Mouse (Mus musculus): ENCODE data around the gene Adora1. TPM values are rescaled to one million over a fixed set of nuclear protein-coding genes. Genes with fewer than 3 reads are reported as not detected.

Gene Adora1
- polyA plus RNA-seq, 1 experiment: 9.1 TPM

DNA sequence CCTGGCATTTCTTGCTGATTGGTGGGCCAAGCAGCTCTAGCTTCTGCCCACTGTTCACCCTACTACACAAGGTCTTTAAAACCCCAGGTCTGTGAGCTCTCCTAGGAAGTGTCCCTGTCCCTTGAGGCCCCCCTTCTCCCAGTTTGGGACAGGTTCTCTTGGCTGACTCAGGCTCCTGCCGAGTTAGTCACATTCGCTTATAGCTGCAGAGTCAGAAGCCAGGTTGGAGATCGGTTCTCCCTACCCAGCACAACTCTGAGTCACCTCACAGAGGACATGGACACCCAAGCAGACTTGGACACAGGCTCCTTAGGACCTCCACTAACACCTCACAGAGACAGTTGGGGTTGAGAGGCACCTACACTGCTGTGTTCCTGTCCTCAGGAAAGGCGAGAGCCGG, 44.0 kb downstream of the Adora1 start:
- H3K4me3 ChIP-seq (replicated peaks; ENCODE audit: extremely low read depth, low read depth, low read length): no peak overlapping the region
- WGBS: 85% methylated on average over 5 of the region's 5 CpGs
- no peak for DNase-seq
- TF ChIP-seq POLR2A (IDR thresholded peaks at IDR 0.05; ENCODE audit: borderline replicate concordance, extremely low read depth, low read depth, low read length): no peak
- no peak for TF ChIP-seq CTCF (IDR thresholded peaks at IDR 0.05; ENCODE audit: insufficient read depth, low read length)
- H3K4me1 ChIP-seq (ENCODE audit: control insufficient read depth, insufficient read depth, low read length): peaks cover 7% of the 10 kb centered on the region; the same call in 1 of the 2 replicates

DNA sequence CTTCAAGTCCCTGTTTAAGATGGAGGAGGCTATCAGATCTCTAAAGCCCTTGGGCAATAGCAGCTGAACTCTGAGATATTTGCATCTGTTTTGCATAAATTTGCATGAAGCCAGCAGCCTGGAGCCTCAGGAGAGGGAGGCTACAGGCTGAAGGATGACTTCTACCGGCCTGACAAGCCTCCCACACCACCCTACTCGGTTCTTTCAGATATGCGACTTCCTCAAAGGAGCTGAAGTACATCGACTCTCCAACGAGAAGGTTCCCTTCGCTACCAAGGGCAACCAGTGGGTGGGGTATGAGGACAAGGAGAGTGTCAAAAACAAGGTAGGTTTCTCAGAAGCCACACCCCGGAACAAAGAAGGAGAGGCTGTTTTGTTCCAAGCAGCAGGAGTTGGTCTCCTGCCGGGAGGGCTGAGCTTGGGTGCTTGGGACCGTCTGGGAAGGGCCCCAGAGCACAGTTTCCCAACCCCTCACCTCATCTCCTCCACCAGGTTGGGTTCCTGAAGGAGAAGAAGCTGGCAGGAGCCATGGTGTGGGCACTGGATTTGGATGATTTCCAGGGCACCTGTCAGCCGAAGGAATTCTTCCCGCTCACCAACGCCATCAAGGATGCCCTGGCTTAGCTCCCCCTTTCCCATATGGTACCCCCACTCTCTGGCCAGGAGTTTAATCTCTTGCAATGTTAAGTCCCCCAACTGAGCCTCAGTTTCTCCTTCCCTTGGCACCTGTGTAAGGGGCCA, 46.1 kb downstream of the Adora1 start:
- DNase-seq: no peak
- Histone ChIP-seq H3K4me1 (ENCODE audit: control insufficient read depth, insufficient read depth, low read length) (no peaks in the 10 kb centered on the region), H3K4me3 (replicated peaks; ENCODE audit: extremely low read depth, low read depth, low read length) (no peak overlapping the region)
- 20% methylated on average over 12 of the region's 12 CpGs for WGBS
- TF ChIP-seq POLR2A (IDR thresholded peaks at IDR 0.05; ENCODE audit: borderline replicate concordance, extremely low read depth, low read depth, low read length): peak; percentile 10; the same call in 1 of the 2 replicates
- TF ChIP-seq CTCF (IDR thresholded peaks at IDR 0.05; ENCODE audit: insufficient read depth, low read length): no peak

DNA sequence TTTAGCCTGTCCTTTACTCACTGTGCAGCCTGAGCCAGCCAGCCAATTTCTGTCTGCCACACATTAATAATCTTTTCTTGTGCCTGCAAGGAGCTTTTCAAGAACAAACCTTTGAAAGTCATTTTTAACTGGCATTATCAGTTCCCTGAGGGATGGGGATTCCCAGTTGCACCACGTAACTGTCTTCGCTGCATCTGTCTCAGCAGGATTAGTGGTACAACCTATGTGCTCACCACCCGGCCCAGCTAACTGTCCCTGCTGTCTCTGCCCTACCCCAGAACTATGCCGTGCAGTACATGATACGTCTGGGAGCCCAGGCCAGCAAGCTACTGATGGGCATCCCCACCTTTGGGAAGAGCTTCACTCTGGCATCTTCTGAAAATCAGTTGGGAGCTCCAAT, 47.0 kb downstream of the Adora1 start:
- no peak overlapping the region for H3K4me3 ChIP-seq (replicated peaks; ENCODE audit: extremely low read depth, low read depth, low read length)
- no peak for TF ChIP-seq CTCF (IDR thresholded peaks at IDR 0.05; ENCODE audit: insufficient read depth, low read length)
- no peak for TF ChIP-seq POLR2A (IDR thresholded peaks at IDR 0.05; ENCODE audit: borderline replicate concordance, extremely low read depth, low read depth, low read length)
- H3K4me1 ChIP-seq (ENCODE audit: control insufficient read depth, insufficient read depth, low read length): no peaks in the 10 kb centered on the region
- WGBS: 83% methylated on average over 5 of the region's 5 CpGs
- no peak for DNase-seq

DNA sequence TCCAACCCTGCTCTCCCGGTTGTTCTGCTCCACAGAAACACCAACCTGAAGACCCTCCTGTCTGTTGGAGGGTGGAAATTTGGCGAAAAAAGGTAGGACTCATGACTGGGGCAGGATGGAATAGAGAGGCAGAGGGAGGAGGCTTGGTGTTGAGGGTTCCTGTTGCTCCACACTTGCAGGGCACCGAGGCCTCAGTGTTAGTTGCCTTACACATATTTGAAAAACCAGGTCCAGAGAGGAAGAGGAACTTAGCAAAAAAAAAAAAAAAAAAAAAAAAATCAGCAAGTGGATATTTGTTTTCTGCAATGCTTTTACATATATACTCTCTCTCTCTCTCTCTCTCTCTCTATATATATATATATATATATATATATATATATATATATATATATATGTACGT, 51.1 kb downstream of the Adora1 start:
- TF ChIP-seq POLR2A (IDR thresholded peaks at IDR 0.05; ENCODE audit: borderline replicate concordance, extremely low read depth, low read depth, low read length) (no peak), CTCF (IDR thresholded peaks at IDR 0.05; ENCODE audit: insufficient read depth, low read length) (no peak)
- Histone ChIP-seq H3K4me3 (replicated peaks; ENCODE audit: extremely low read depth, low read depth, low read length) (peak overlapping the region; percentile 49), H3K4me1 (ENCODE audit: control insufficient read depth, insufficient read depth, low read length) (no peaks in the 10 kb centered on the region)
- no peak for DNase-seq
- 58% methylated on average over 4 of the region's 4 CpGs for WGBS

DNA sequence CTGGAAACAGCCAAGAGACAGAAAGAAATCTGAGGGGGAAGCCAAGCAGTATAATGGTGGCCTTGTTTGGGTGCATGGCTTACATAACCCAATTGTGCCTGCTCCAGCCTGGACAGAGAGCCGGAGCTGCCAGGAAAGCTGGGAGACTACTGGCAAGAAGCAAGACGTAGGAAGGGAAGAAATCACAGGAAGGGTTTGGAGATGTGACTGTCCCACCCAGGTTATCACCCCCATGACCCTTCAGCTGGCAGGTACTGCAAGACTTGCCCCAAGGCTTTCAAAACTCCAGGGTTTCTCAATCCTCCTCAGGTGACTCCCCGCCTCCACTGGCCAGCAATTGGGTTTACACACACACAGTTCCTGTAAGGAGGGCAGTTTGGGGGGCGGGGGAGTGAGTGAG, 53.2 kb downstream of the Adora1 start, which contains the start of gene Chil1:
TSS of gene Chil1 (plus strand) at position 152 of the 400 bp plus-strand sequence.
- WGBS: 52% methylated on average over 4 of the region's 4 CpGs
- peak; percentile 57 for DNase-seq
- TF ChIP-seq POLR2A (IDR thresholded peaks at IDR 0.05; ENCODE audit: borderline replicate concordance, extremely low read depth, low read depth, low read length) (no peak), CTCF (IDR thresholded peaks at IDR 0.05; ENCODE audit: insufficient read depth, low read length) (no peak)
- no peaks in the 10 kb centered on the region for H3K4me1 ChIP-seq (ENCODE audit: control insufficient read depth, insufficient read depth, low read length)
- peak within 1 kb of the TSS; percentile 49 for H3K4me3 ChIP-seq (replicated peaks; ENCODE audit: extremely low read depth, low read depth, low read length)

DNA sequence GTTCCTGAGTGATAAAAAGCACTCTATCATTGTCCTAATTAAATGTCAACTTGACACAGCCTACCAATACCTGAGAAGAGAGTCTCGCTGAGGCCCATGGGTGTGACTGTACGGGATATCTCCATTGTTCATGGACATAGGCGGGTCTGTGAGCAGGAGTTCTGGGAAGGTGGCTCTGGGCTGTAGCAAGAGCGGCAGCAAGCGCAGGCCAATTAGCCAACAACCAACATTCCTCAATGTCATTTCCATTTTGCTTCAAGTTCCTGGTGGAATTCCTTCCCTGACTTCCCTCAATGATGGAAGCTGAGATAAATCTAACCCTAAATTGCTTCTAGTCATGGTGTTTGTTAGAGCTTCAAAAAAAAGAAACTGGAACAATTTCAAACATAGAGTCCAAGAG, 57.3 kb downstream of the Adora1 start:
- Histone ChIP-seq H3K4me3 (replicated peaks; ENCODE audit: extremely low read depth, low read depth, low read length) (no peak overlapping the region), H3K4me1 (ENCODE audit: control insufficient read depth, insufficient read depth, low read length) (no peaks in the 10 kb centered on the region)
- no peak for DNase-seq
- TF ChIP-seq POLR2A (IDR thresholded peaks at IDR 0.05; ENCODE audit: borderline replicate concordance, extremely low read depth, low read depth, low read length): no peak
- 86% methylated on average over 5 of the region's 5 CpGs for WGBS

DNA sequence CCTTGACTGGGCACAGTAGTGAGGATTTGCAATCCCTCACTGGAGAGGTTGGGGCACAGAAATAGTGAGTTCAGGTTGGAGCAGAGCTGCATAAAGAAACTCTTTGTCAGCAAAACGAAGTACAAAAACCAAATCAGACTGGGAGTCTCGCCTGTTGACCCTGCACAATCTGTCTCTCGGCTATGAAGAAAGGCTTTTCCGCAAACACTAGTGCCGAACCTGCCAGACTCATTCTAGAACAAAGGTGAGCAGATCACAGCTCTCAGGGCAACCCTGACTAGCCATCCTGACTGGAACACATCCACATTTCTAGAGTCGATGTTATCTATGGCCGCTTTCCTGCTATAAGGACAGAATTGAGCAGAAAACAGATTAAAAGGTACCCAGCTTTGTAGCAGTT, 62.1 kb downstream of the Adora1 start:
- Histone ChIP-seq H3K4me3 (replicated peaks; ENCODE audit: extremely low read depth, low read depth, low read length) (no peak overlapping the region), H3K4me1 (ENCODE audit: control insufficient read depth, insufficient read depth, low read length) (no peaks in the 10 kb centered on the region)
- TF ChIP-seq CTCF (IDR thresholded peaks at IDR 0.05; ENCODE audit: insufficient read depth, low read length) (no peak), POLR2A (IDR thresholded peaks at IDR 0.05; ENCODE audit: borderline replicate concordance, extremely low read depth, low read depth, low read length) (no peak)
- no peak for DNase-seq
- 55% methylated on average over 7 of the region's 7 CpGs for WGBS

DNA sequence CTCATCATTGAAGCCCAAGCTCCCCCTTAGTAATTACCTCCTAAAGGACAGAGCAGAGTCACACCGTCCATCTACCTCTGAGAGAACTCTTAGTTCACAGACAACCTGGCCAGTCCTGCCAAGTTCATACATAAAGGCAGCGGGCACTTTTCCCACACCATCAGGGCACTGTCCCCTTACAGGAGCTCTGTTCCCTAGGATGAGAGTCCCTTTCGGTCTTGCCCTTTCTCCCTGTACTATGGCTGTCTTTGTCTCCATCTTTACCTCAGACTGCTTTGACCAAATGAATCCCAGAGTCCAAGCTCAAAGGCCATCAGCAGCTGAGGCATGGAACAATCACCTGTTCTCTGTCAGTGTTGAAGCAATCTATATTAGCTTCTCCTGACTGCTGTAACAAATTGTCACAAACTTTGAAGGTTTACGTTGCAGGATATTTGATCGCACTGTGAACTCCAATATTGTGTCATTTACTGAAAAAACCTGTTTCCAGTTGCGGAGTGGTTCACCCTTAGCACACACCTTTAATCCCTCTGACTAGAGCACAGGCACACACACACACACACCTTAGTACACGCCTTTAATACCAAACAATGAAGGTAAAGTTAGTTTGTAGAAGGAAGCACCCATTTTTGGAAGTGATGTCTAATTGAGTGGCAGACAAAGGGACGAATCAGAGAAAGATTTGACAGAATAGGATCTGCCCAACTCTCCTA, 66.1 kb downstream of the Adora1 start:
- TF ChIP-seq CTCF (IDR thresholded peaks at IDR 0.05; ENCODE audit: insufficient read depth, low read length): no peak
- no peak for TF ChIP-seq POLR2A (IDR thresholded peaks at IDR 0.05; ENCODE audit: borderline replicate concordance, extremely low read depth, low read depth, low read length)
- DNase-seq: no peak
- Histone ChIP-seq H3K4me1 (ENCODE audit: control insufficient read depth, insufficient read depth, low read length) (no peaks in the 10 kb centered on the region), H3K4me3 (replicated peaks; ENCODE audit: extremely low read depth, low read depth, low read length) (no peak overlapping the region)
- 89% methylated on average over 8 of the region's 8 CpGs for WGBS

DNA sequence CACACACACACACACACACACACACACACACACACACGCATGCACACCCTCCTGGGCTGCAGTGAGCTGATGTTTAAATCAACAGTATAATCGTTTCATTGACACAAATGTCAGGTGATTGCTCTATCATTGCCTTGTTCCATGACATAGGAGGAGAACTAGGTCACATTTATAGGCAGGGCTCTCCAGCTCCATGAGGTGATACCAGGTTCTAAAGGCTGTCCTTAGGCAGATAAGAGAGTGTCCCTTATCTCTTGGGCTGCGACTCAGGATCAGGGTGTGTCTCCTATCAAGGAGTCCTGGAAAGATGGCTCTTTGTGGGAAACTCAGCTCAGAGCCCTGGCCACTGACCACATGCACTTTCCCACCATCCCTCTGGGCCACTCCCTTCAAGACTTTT, 66.7 kb downstream of the Adora1 start:
- H3K4me1 ChIP-seq (ENCODE audit: control insufficient read depth, insufficient read depth, low read length): no peaks in the 10 kb centered on the region
- TF ChIP-seq CTCF (IDR thresholded peaks at IDR 0.05; ENCODE audit: insufficient read depth, low read length) (no peak), POLR2A (IDR thresholded peaks at IDR 0.05; ENCODE audit: borderline replicate concordance, extremely low read depth, low read depth, low read length) (no peak)
- no peak overlapping the region for H3K4me3 ChIP-seq (replicated peaks; ENCODE audit: extremely low read depth, low read depth, low read length)
- no peak for DNase-seq
- WGBS: 75% methylated on average over 3 of the region's 3 CpGs
